Mouse (Mus musculus) G1E (cell line): ENCODE results near the gene Egr4.

ENCODE experiments used
- CTCF ChIP-seq: IDR thresholded peaks from 2 replicates; pipeline ENCODE4 v1.5.1; 2012; ENCODE audit warnings: low read depth, low read length, inconsistent platforms, mixed read lengths
- GATA1 ChIP-seq: IDR thresholded peaks from 2 replicates; pipeline ENCODE4 v1.6.1; 2012; ENCODE audit warnings: borderline replicate concordance, low read length, inconsistent platforms, mixed read lengths

GRCm38 (mm10) chr6:85512577-85513530, 535 bp downstream of the Egr4 start:
- TF ChIP-seq CTCF (no peak), GATA1 (no peak)
